Mouse (Mus musculus) liver, adult 2 months (tissue): Measurements from ENCODE around the gene Krt2. TPM values are rescaled to one million over a fixed set of nuclear protein-coding genes. Genes with fewer than 3 reads are reported as not detected.

Experiments
- DNase-seq: peaks from one replicate; pipeline ENCODE4 v3.0.0-alpha.2; 2011; ENCODE audit warnings: low read depth, low spot score; ENCODE audit errors: extremely low read depth
- H3K27ac ChIP-seq: fragments of 200-500 bp; replicated peaks from 2 replicates; pipeline ENCODE4 v1.5.1; 2012; ENCODE audit warnings: low read depth, mild to moderate bottlenecking, control low read depth, inconsistent platforms, low read length; ENCODE audit not compliant: insufficient read depth
- H3K27me3 ChIP-seq: fragments of 200-500 bp; 2 replicates; pipeline ENCODE4 v1.6.1; 2012; ENCODE audit warnings: mild to moderate bottlenecking, moderate library complexity, low read length, inconsistent platforms; ENCODE audit not compliant: control insufficient read depth, insufficient read depth
- H3K36me3 ChIP-seq: fragments of 200-500 bp; 2 replicates; pipeline ENCODE4 v1.6.1; 2012; ENCODE audit warnings: low read length, inconsistent platforms; ENCODE audit not compliant: control insufficient read depth, insufficient read depth
- H3K4me1 ChIP-seq: fragments of 200-500 bp; 2 replicates; pipeline ENCODE4 v1.6.1; 2011; ENCODE audit warnings: low read length; ENCODE audit not compliant: control insufficient read depth, insufficient read depth
- H3K4me3 ChIP-seq: fragments of 200-500 bp; 2 replicates; pipeline ENCODE4 v1.5.1; 2011; ENCODE audit warnings: low read depth, mild to moderate bottlenecking, control low read depth, low read length, moderate library complexity; ENCODE audit not compliant: insufficient read depth
- H3K79me2 ChIP-seq: fragments of 200-500 bp; 2 replicates; pipeline ENCODE4 v1.6.1; 2012; ENCODE audit warnings: inconsistent platforms, mild to moderate bottlenecking, low read length, moderate library complexity; ENCODE audit not compliant: control insufficient read depth, insufficient read depth
- H3K9ac ChIP-seq: fragments of 200-500 bp; 2 replicates; pipeline ENCODE4 v1.6.1; 2012; ENCODE audit warnings: low read depth, mild to moderate bottlenecking, control low read depth, inconsistent platforms, low read length
- CTCF ChIP-seq: fragments of 200-500 bp; IDR thresholded peaks from 2 replicates; pipeline ENCODE4 v1.5.1; 2011; ENCODE audit warnings: low read depth, low read length, control low read depth
- POLR2A ChIP-seq: fragments of 200-500 bp; IDR thresholded peaks from 2 replicates; pipeline ENCODE4 v1.6.1; 2011; ENCODE audit warnings: low read length, control low read depth; ENCODE audit not compliant: insufficient read depth; ENCODE audit errors: extremely low read depth
- WGBS: fragments of 180-500 bp; shearing (Covaris S2); methylation state at CpG from one replicate; pipeline ENCODE4 v1.1.7; 2018; 5-methylcytosine and 5-hydroxymethylcytosine counted together
- polyA plus RNA-seq: library from polyadenylated mRNA; depleted of rRNA; stranded (reverse); fragments of >200 nt; gene quantifications from 2 replicates; pipeline ENCODE4 v1.2.3, GENCODE M21; 2012
- total RNA-seq: library from RNA; depleted of rRNA; stranded (reverse); fragments of >200 nt; gene quantifications from 2 replicates; pipeline ENCODE4 v1.2.3, GENCODE M21; 2014

Krt2 gene
- total and polyA plus RNA-seq, 2 experiments = not detected

GRCm38 (mm10) chr15:101802296-101802835 lies 15.6 kb downstream of the Krt2 start, which contains the start of gene Krt73:
Gene Krt73 (minus strand): TSS chr15:101802346.
- H3K79me2 ChIP-seq = no peaks in the 10 kb centered on the region
- H3K4me1 ChIP-seq = no peaks in the 10 kb centered on the region
- TF ChIP-seq CTCF (no peak), POLR2A (no peak)
- no peak within 1 kb of the TSS for H3K9ac ChIP-seq
- 76% methylated on average over 6 of the region's 6 CpGs for WGBS
- H3K36me3 ChIP-seq = no peaks in the 10 kb centered on the region
- no peaks in the 10 kb centered on the region for H3K27me3 ChIP-seq
- DNase-seq = no peak
- no peak within 1 kb of the TSS for H3K27ac ChIP-seq
- no peak within 1 kb of the TSS for H3K4me3 ChIP-seq

GRCm38 (mm10) chr15:101790867-101791266 lies 27.1 kb downstream of the Krt2 start:
- Histone ChIP-seq H3K27me3 (no peaks in the 10 kb centered on the region; the same call in 1 of the 2 replicates), H3K79me2 (no peaks in the 10 kb centered on the region), H3K27ac (no peak overlapping the region), H3K9ac (no peak overlapping the region), H3K36me3 (no peaks in the 10 kb centered on the region), H3K4me1 (no peaks in the 10 kb centered on the region), H3K4me3 (no peak overlapping the region)
- WGBS = 35% methylated on average over 3 of the region's 3 CpGs
- TF ChIP-seq CTCF = no peak
- no peak for DNase-seq

GRCm38 (mm10) chr15:101786360-101786759 lies 31.6 kb downstream of the Krt2 start, which contains the start of gene Krt72:
Gene Krt72 (minus strand): TSS chr15:101786460.
- no peak for DNase-seq
- H3K27me3 ChIP-seq = no peaks in the 10 kb centered on the region
- TF ChIP-seq CTCF = no peak
- no peak for TF ChIP-seq POLR2A
- no peak within 1 kb of the TSS for H3K9ac ChIP-seq
- H3K36me3 ChIP-seq = no peaks in the 10 kb centered on the region
- no peak within 1 kb of the TSS for H3K4me3 ChIP-seq
- no peaks in the 10 kb centered on the region for H3K79me2 ChIP-seq
- no peak within 1 kb of the TSS for H3K27ac ChIP-seq
- no peaks in the 10 kb centered on the region for H3K4me1 ChIP-seq
- 85% methylated on average over 18 of the region's 18 CpGs for WGBS

GRCm38 (mm10) chr15:101773420-101773819 lies 44.5 kb downstream of the Krt2 start:
- H3K9ac ChIP-seq = no peak overlapping the region
- peak; percentile 64 for DNase-seq

GRCm38 (mm10) chr15:101772711-101773081 lies 45.3 kb downstream of the Krt2 start:
- no peak overlapping the region for H3K9ac ChIP-seq
- DNase-seq = peak; percentile 57
- 4% methylated on average over 5 of the region's 5 CpGs for WGBS
- H3K79me2 ChIP-seq = no peaks in the 10 kb centered on the region
- H3K36me3 ChIP-seq = no peaks in the 10 kb centered on the region
- peak; percentile 86 for TF ChIP-seq CTCF
- TF ChIP-seq POLR2A = no peak
- H3K4me3 ChIP-seq = no peak overlapping the region
- H3K27me3 ChIP-seq = no peaks in the 10 kb centered on the region
- H3K4me1 ChIP-seq = no peaks in the 10 kb centered on the region
- no peak overlapping the region for H3K27ac ChIP-seq

More at GRCm38 (mm10) chr15:101773420-101773819, 44.5 kb downstream of the Krt2 start:
- Histone ChIP-seq H3K36me3 (no peaks in the 10 kb centered on the region), H3K4me1 (no peaks in the 10 kb centered on the region), H3K79me2 (no peaks in the 10 kb centered on the region), H3K27ac (no peak overlapping the region), H3K27me3 (no peaks in the 10 kb centered on the region), H3K4me3 (no peak overlapping the region)
- WGBS = 42% methylated on average over 10 of the region's 10 CpGs
- TF ChIP-seq POLR2A (no peak), CTCF (no peak)

GRCm38 (mm10) chr15:101772080-101772710 lies 45.8 kb downstream of the Krt2 start:
- no peaks in the 10 kb centered on the region for H3K4me1 ChIP-seq
- H3K27me3 ChIP-seq = no peaks in the 10 kb centered on the region
- H3K4me3 ChIP-seq = no peak overlapping the region
- H3K36me3 ChIP-seq = no peaks in the 10 kb centered on the region
- H3K79me2 ChIP-seq = no peaks in the 10 kb centered on the region
- no peak for DNase-seq
- WGBS = 66% methylated on average over 5 of the region's 5 CpGs
- H3K9ac ChIP-seq = no peak overlapping the region
- TF ChIP-seq POLR2A (no peak), CTCF (peak; percentile 30; the same call in 1 of the 2 replicates)
- H3K27ac ChIP-seq = no peak overlapping the region
